8 mouse cellular contexts compared by ENCODE assay signal in the genomic region with DNA sequence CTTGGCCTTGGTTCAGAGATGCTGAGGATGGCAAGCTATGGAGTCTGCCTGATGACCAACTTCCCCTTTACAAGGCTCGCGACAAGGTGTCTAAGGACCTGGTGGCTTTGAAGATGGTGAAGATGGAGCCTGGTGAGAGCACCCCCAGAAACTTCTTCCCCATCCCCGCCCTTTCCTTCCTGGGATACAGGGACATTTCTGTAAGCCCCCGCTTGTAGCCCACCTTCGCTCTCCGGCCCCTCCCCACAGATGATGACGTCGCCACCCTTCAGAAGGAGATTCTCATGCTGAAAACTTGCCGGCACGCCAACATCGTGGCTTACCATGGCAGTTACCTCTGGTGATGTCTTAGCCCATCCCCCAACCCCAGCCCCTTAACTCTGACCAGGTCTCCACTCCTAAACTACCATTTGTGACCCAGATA. TPM values are rescaled to one million over a fixed set of nuclear protein-coding genes. Genes with fewer than 3 reads are reported as not detected.
DNase-seq lines count a peak whose midpoint lies in the region; ATAC-seq and TF ChIP-seq lines count a peak whose summit lies in the region.

No protein-coding gene starts in this region.

- H3K4me3 ChIP-seq in lung, embryonic 14.5 days (ENCODE audit: low read depth, low read length) = peak overlapping the region; percentile 76; the same call in 1 of the 2 replicates
- peak overlapping the region; percentile 83 for H3K4me3 ChIP-seq in limb, embryonic 10.5 days
- H3K4me3 ChIP-seq in stomach, embryonic 16.5 days (replicated peaks; ENCODE audit: low read length) = peak overlapping the region; percentile 81; the same call in 1 of the 2 replicates
- no peak overlapping the region for H3K4me3 ChIP-seq in layer of hippocampus, adult 2 months

- H3K9ac ChIP-seq in lung, embryonic 14.5 days = peak overlapping the region; percentile 68; the same call in 1 of the 2 replicates
- peak overlapping the region; percentile 78 for H3K9ac ChIP-seq in stomach, embryonic 16.5 days (ENCODE audit: low read length)

- H3K9me3 ChIP-seq in lung, embryonic 14.5 days (ENCODE audit: low read depth, low read length) = no peaks in the 10 kb centered on the region
- H3K9me3 ChIP-seq in limb, embryonic 10.5 days (replicated peaks) = no peaks in the 10 kb centered on the region
- H3K9me3 ChIP-seq in stomach, embryonic 16.5 days (replicated peaks; ENCODE audit: control insufficient read depth, low read length) = no peaks in the 10 kb centered on the region

- H3K36me3 ChIP-seq in lung, embryonic 14.5 days (ENCODE audit: insufficient read depth) = peaks cover 16% of the 10 kb centered on the region
- H3K36me3 ChIP-seq in limb, embryonic 10.5 days = peaks cover 20% of the 10 kb centered on the region
- H3K36me3 ChIP-seq in stomach, embryonic 16.5 days (ENCODE audit: control insufficient read depth, insufficient read depth, low read length) = peaks cover 9% of the 10 kb centered on the region; the same call in 1 of the 2 replicates

- H3K4me2 ChIP-seq in lung, embryonic 14.5 days = peak overlapping the region; percentile 89
- peak overlapping the region; percentile 63 for H3K4me2 ChIP-seq in stomach, embryonic 16.5 days (ENCODE audit: low read depth, low read length)

- no peak for TF ChIP-seq CTCF in lung, embryonic 14.5 days (IDR thresholded peaks at IDR 0.05; ENCODE audit: low read depth)
- TF ChIP-seq CTCF in layer of hippocampus, adult 2 months (conservative IDR thresholded peaks at IDR 0.05) = no peak

- peaks cover 6% of the 10 kb centered on the region; the same call in 1 of the 2 replicates for H3K4me1 ChIP-seq in lung, embryonic 14.5 days (ENCODE audit: insufficient read depth)
- H3K4me1 ChIP-seq in limb, embryonic 10.5 days = peaks cover 27% of the 10 kb centered on the region
- H3K4me1 ChIP-seq in stomach, embryonic 16.5 days (ENCODE audit: control insufficient read depth, insufficient read depth, low read length) = peaks cover 10% of the 10 kb centered on the region

- WGBS in lung, embryonic 14.5 days = 68% methylated on average over 11 of the region's 11 CpGs
- 70% methylated on average over 11 of the region's 11 CpGs for WGBS in limb, embryonic 10.5 days
- WGBS in stomach, embryonic 16.5 days = 63% methylated on average over 11 of the region's 11 CpGs

- no peak for ATAC-seq in lung, embryonic 14.5 days (ENCODE audit: insufficient read depth)
- ATAC-seq in common myeloid progenitor, adult 5-6 weeks (replicated peaks; ENCODE audit: low read depth, poor library complexity, severe bottlenecking) = peak; percentile 18
- ATAC-seq in stomach, embryonic 16.5 days (ENCODE audit: insufficient read depth, low FRiP score) = no peak
- no peak for ATAC-seq in activated CD4-positive, CD25-positive, alpha-beta regulatory T cell, adult 4 months
- ATAC-seq in frontal cortex, adult (ENCODE audit: low TSS enrichment) = no peak

- H3K27ac ChIP-seq in lung, embryonic 14.5 days (ENCODE audit: low read depth) = no peak overlapping the region
- peak overlapping the region; percentile 88 for H3K27ac ChIP-seq in limb, embryonic 10.5 days
- H3K27ac ChIP-seq in stomach, embryonic 16.5 days (ENCODE audit: low read length) = peak overlapping the region; percentile 92; the same call in 1 of the 2 replicates
- no peak overlapping the region for H3K27ac ChIP-seq in layer of hippocampus, adult 2 months

- no peaks in the 10 kb centered on the region for H3K27me3 ChIP-seq in lung, embryonic 14.5 days (ENCODE audit: insufficient read depth, low read length)
- no peaks in the 10 kb centered on the region for H3K27me3 ChIP-seq in limb, embryonic 10.5 days (ENCODE audit: low read depth, poor library complexity, severe bottlenecking)
- H3K27me3 ChIP-seq in stomach, embryonic 16.5 days (ENCODE audit: control insufficient read depth, insufficient read depth, low read length) = no peaks in the 10 kb centered on the region

- DNase-seq in lung, embryonic 14.5 days = no peak
- no peak for DNase-seq in lung, postnatal 25 days (ENCODE audit: low spot score)
- DNase-seq in limb, embryonic 10.5 days (ENCODE audit: low spot score) = no peak
- no peak for DNase-seq in layer of hippocampus, adult 2 months (ENCODE audit: low spot score in 2 of 2)

RNA-seq across cellular contexts. Expression of gene Map4k1, which starts 1.3 kb away (rescaled TPM):
- polyA plus RNA-seq in lung, embryonic 14.5 days (2014; fragmentation: Nextera tagmentation; extraction: Ambion mirVana) = 8.5 and 10.7 TPM in 2 replicates
- 65.8 and 72.9 TPM in 2 replicates for total RNA-seq in common myeloid progenitor, adult 5-6 weeks (2017)
- 18.9 and 19.4 TPM in 2 replicates for polyA plus RNA-seq in limb, embryonic 10.5 days (2016; fragmentation: Nextera tagmentation; extraction: Ambion mirVana)
- polyA plus RNA-seq in stomach, embryonic 16.5 days (2015; fragmentation: Nextera tagmentation; extraction: Ambion mirVana) = 7.9 and 8.4 TPM in 2 replicates
- polyA plus RNA-seq in activated CD4-positive, CD25-positive, alpha-beta regulatory T cell, adult 4 months (2017; shearing (Covaris generic)) = 100 to 1,000 TPM in 1 of 2 experiments, 10 to 100 TPM in 1; 88.8 to 120 TPM
- total RNA-seq in layer of hippocampus, adult 2 months (2021) = 1 to 10 TPM in 1 of 2 experiments, under 1 TPM in 1; 0.90 to 1.8 TPM

RNA-seq across cellular contexts. Expression of gene Eif3k, which starts 1.5 kb away (rescaled TPM):
- 392 and 398 TPM in 2 replicates for polyA plus RNA-seq in lung, embryonic 14.5 days (2014; fragmentation: Nextera tagmentation; extraction: Ambion mirVana)
- total RNA-seq in common myeloid progenitor, adult 5-6 weeks (2017) = 417 and 491 TPM in 2 replicates
- polyA plus RNA-seq in limb, embryonic 10.5 days (2016; fragmentation: Nextera tagmentation; extraction: Ambion mirVana) = 446 and 467 TPM in 2 replicates
- 339 and 345 TPM in 2 replicates for polyA plus RNA-seq in stomach, embryonic 16.5 days (2015; fragmentation: Nextera tagmentation; extraction: Ambion mirVana)
- 100 to 1,000 TPM; 603 to 630 TPM for polyA plus RNA-seq in activated CD4-positive, CD25-positive, alpha-beta regulatory T cell, adult 4 months (2017; shearing (Covaris generic))
- total RNA-seq in layer of hippocampus, adult 2 months (2021) = 100 to 1,000 TPM; 198 to 202 TPM

RNA-seq across cellular contexts. Expression of gene Actn4, which starts 21.0 kb away (rescaled TPM):
- polyA plus RNA-seq in lung, embryonic 14.5 days (2014; fragmentation: Nextera tagmentation; extraction: Ambion mirVana) = 266 and 270 TPM in 2 replicates
- total RNA-seq in common myeloid progenitor, adult 5-6 weeks (2017) = 42.6 and 76.9 TPM in 2 replicates
- polyA plus RNA-seq in limb, embryonic 10.5 days (2016; fragmentation: Nextera tagmentation; extraction: Ambion mirVana) = 253 and 285 TPM in 2 replicates
- polyA plus RNA-seq in stomach, embryonic 16.5 days (2015; fragmentation: Nextera tagmentation; extraction: Ambion mirVana) = 413 and 449 TPM in 2 replicates
- polyA plus RNA-seq in activated CD4-positive, CD25-positive, alpha-beta regulatory T cell, adult 4 months (2017; shearing (Covaris generic)) = 100 to 1,000 TPM in 1 of 2 experiments, 10 to 100 TPM in 1; 84.6 to 128 TPM
- total RNA-seq in layer of hippocampus, adult 2 months (2021) = 100 to 1,000 TPM; 131 to 134 TPM

Comparison
In these comparisons a context has a peak if more than half of its experiments do, and no peak if none do; other contexts are left out.
1. H3K27ac ChIP-seq: peak in limb, embryonic 10.5 days (single experiment) and stomach, embryonic 16.5 days (single experiment); none in lung, embryonic 14.5 days (single experiment) and layer of hippocampus, adult 2 months (single experiment).